Mouse (Mus musculus) hindbrain, postnatal 0 days (tissue): ENCODE measurements around the gene Rnaseh1. TPM values are rescaled to one million over a fixed set of nuclear protein-coding genes. Genes with fewer than 3 reads are reported as not detected.

Experiments used
- ATAC-seq: fragments of 200-750 bp; cut with Nextera tagmentation; 2 replicates; pipeline ENCODE4 v1.8.0; 2017; ENCODE audit warnings: mild to moderate bottlenecking, moderate TSS enrichment, moderate library complexity
- DNase-seq: peaks from one replicate; pipeline ENCODE4 v3.0.0-alpha.2; 2015; ENCODE audit warnings: low spot score
- H3K27ac ChIP-seq: fragments of 300-500 bp; sonication (generic); 2 replicates; pipeline ENCODE4 v1.5.1; 2014; ENCODE audit warnings: mild to moderate bottlenecking
- H3K27me3 ChIP-seq: fragments of 300-500 bp; sonication (generic); 2 replicates; pipeline ENCODE4 v1.6.1; 2014; ENCODE audit warnings: low read length, mixed read lengths; ENCODE audit not compliant: insufficient read depth
- H3K36me3 ChIP-seq: fragments of 300-500 bp; sonication (generic); 2 replicates; pipeline ENCODE4 v1.6.1; 2014; ENCODE audit warnings: low read length, mixed read lengths; ENCODE audit not compliant: insufficient read depth
- H3K4me1 ChIP-seq: fragments of 300-500 bp; sonication (generic); 2 replicates; pipeline ENCODE4 v1.6.1; 2014; ENCODE audit warnings: antibody characterized with exemption, low read length, mixed read lengths; ENCODE audit not compliant: insufficient read depth
- H3K4me2 ChIP-seq: fragments of 300-500 bp; sonication (generic); 2 replicates; pipeline ENCODE4 v1.6.1; 2014; ENCODE audit warnings: low read depth, mild to moderate bottlenecking, low read length, moderate library complexity, mixed read lengths
- H3K4me3 ChIP-seq: fragments of 300-500 bp; sonication (generic); 2 replicates; pipeline ENCODE4 v1.5.1; 2014; ENCODE audit warnings: low read length
- H3K9ac ChIP-seq: fragments of 300-500 bp; sonication (generic); replicated peaks from 2 replicates; pipeline ENCODE4 v1.6.1; 2014; ENCODE audit warnings: mild to moderate bottlenecking, low read length, moderate library complexity, mixed read lengths
- H3K9me3 ChIP-seq: fragments of 300-500 bp; sonication (generic); 2 replicates; pipeline ENCODE4 v1.6.1; 2016; ENCODE audit warnings: low read length, mixed read lengths
- CTCF ChIP-seq: IDR thresholded peaks from 2 replicates; pipeline ENCODE4 v1.5.1; 2016; ENCODE audit warnings: antibody characterized with exemption, control low read depth, low read depth
- WGBS: fragments of 180-500 bp; shearing (Covaris S2); extraction: QIAGEN DNeasy Blood & Tissue Kit; methylation state at CpG from one replicate; pipeline ENCODE4 v1.1.7; 2014; 5-methylcytosine and 5-hydroxymethylcytosine counted together
- polyA plus RNA-seq: library from polyadenylated mRNA; unstranded; fragments of >200 nt; fragmentation: Nextera tagmentation; extraction: Ambion mirVana; gene quantifications from 2 replicates; pipeline ENCODE4 v1.2.1, GENCODE M21; 2015
- total RNA-seq: library from RNA; depleted of rRNA; stranded (reverse); fragments of >200 nt; gene quantifications from 2 replicates; pipeline ENCODE4 v1.2.3, GENCODE M21; 2014

The Rnaseh1 gene
- total and polyA plus RNA-seq, 2 experiments from 2014 or later = 7.4 to 12.7 TPM

DNA sequence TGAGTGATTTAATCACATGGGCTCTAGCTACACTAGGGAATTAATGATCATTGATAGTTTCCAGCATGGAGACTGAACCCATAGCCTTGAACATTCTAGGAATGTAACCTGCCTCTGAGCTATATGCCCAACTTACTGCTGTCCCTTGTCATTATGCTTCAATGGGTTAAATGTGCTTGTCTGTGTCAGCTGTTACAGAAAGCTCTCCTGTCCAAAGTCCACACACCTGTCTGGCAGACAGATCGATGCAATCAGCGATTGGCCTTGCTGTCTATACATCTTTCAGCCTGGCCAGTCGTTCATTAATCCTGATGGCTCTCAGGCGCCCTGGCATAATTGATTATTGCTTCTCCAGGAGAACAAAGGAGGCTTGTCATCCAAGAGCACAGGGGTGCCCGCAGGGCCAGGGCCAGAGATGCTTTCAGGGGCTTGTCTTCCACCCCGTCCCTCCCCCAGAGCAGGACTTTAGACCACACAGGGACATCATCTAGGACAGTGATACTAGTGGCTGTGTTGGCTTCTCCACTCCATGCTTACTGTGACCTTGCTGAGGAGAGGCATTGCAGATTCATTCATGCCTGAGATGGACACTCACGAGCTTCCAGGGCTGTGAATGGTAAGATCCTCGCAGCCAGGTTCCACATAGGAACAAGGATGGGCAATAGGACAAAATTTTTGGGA lies 36.9 kb downstream of the Rnaseh1 start:
- Histone ChIP-seq H3K27me3 (no peaks in the 10 kb centered on the region), H3K27ac (no peak overlapping the region), H3K4me2 (no peak overlapping the region), H3K4me3 (no peak overlapping the region), H3K9ac (no peak overlapping the region), H3K4me1 (no peaks in the 10 kb centered on the region), H3K36me3 (peaks cover 11% of the 10 kb centered on the region), H3K9me3 (no peaks in the 10 kb centered on the region)
- DNase-seq (no peak), ATAC-seq (no peak)
- WGBS = 50% methylated on average over 8 of the region's 8 CpGs
- no peak for TF ChIP-seq CTCF

DNA sequence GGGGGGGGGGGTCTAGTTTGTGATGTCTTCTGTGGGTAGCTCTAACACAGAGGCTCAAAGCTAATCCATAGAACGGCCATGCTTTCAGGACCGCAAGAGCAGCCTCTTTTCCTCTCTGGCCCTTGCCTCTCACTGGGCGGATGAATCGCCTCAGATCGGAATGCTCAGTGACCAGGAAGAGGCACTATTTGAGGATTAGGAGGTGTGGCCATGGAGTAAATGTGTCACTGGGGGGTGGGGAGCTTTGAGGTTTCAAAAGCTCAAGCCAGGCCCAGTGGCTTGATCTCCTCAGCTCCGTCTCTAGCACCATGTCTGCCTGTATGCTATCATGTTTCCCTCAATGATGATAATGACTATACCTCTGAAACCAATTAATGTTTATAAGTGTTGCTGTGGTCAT lies 39.6 kb downstream of the Rnaseh1 start:
- WGBS = 88% methylated on average over 6 of the region's 6 CpGs
- Histone ChIP-seq H3K9ac (no peak overlapping the region), H3K27ac (no peak overlapping the region), H3K27me3 (no peaks in the 10 kb centered on the region), H3K36me3 (peaks cover 17% of the 10 kb centered on the region), H3K4me1 (no peaks in the 10 kb centered on the region), H3K9me3 (no peaks in the 10 kb centered on the region), H3K4me2 (no peak overlapping the region), H3K4me3 (no peak overlapping the region)
- no peak for ATAC-seq
- no peak for TF ChIP-seq CTCF
- DNase-seq = no peak

GRCm38 (mm10) chr12:28690730-28691129 lies 41.3 kb downstream of the Rnaseh1 start:
- WGBS = 89% methylated on average over 7 of the region's 7 CpGs
- peaks cover 17% of the 10 kb centered on the region for H3K36me3 ChIP-seq
- no peak for ATAC-seq

GRCm38 (mm10) chr12:28693738-28694137 lies 44.3 kb downstream of the Rnaseh1 start:
- Histone ChIP-seq H3K9ac (no peak overlapping the region), H3K27me3 (no peaks in the 10 kb centered on the region), H3K4me1 (no peaks in the 10 kb centered on the region), H3K36me3 (peaks cover 17% of the 10 kb centered on the region), H3K4me2 (no peak overlapping the region), H3K4me3 (no peak overlapping the region), H3K9me3 (no peaks in the 10 kb centered on the region), H3K27ac (no peak overlapping the region)
- TF ChIP-seq CTCF = no peak
- DNase-seq = no peak
- no peak for ATAC-seq
- 85% methylated on average over 3 of the region's 3 CpGs for whole genome bisulfite sequencing

More at GRCm38 (mm10) chr12:28690730-28691129, 41.3 kb downstream of the Rnaseh1 start:
- Histone ChIP-seq H3K27me3 (no peaks in the 10 kb centered on the region), H3K27ac (no peak overlapping the region), H3K9me3 (no peaks in the 10 kb centered on the region), H3K9ac (no peak overlapping the region), H3K4me1 (no peaks in the 10 kb centered on the region), H3K4me3 (no peak overlapping the region), H3K4me2 (no peak overlapping the region)
- no peak for TF ChIP-seq CTCF
- DNase-seq = no peak

GRCm38 (mm10) chr12:28694231-28694630 lies 44.8 kb downstream of the Rnaseh1 start:
- Histone ChIP-seq H3K4me2 (no peak overlapping the region), H3K36me3 (peaks cover 17% of the 10 kb centered on the region), H3K4me1 (no peaks in the 10 kb centered on the region), H3K4me3 (no peak overlapping the region), H3K9ac (no peak overlapping the region), H3K9me3 (no peaks in the 10 kb centered on the region), H3K27me3 (no peaks in the 10 kb centered on the region), H3K27ac (no peak overlapping the region)
- no peak for ATAC-seq
- WGBS = 84% methylated on average over 2 of the region's 2 CpGs
- DNase-seq = no peak
- no peak for TF ChIP-seq CTCF

DNA sequence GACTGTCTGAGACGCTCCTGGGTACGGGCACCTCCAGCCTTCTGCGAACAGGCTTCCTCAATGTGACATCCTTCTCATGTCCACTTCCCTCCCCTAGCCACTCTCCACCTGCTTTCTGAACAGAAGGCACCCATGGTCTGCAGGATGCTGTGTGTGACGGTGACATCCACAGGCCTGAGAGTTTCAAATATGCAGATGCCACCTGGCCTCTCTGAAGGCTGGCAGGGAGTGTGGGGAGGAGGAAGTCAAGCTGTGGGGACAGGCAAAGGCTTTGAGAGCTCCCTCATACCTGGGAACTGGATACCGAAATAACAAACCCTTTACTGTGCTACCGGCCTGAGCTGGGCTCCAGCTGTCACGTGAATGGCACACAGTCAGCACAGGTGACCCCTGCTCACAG lies 45.4 kb downstream of the Rnaseh1 start:
- H3K4me2 ChIP-seq = no peak overlapping the region
- no peak for ATAC-seq
- H3K27me3 ChIP-seq = no peaks in the 10 kb centered on the region
- no peak overlapping the region for H3K27ac ChIP-seq
- H3K4me1 ChIP-seq = no peaks in the 10 kb centered on the region
- WGBS = 84% methylated on average over 7 of the region's 7 CpGs
- no peaks in the 10 kb centered on the region for H3K9me3 ChIP-seq
- no peak overlapping the region for H3K4me3 ChIP-seq
- no peak for TF ChIP-seq CTCF
- peaks cover 17% of the 10 kb centered on the region for H3K36me3 ChIP-seq
- no peak overlapping the region for H3K9ac ChIP-seq
- no peak for DNase-seq

- H3K9ac ChIP-seq = no peak overlapping the region
- peaks cover 4% of the 10 kb centered on the region; the same call in 1 of the 2 replicates for H3K4me1 ChIP-seq
- no peaks in the 10 kb centered on the region for H3K27me3 ChIP-seq
- no peak overlapping the region for H3K4me2 ChIP-seq
- no peak for TF ChIP-seq CTCF
- no peak for DNase-seq
- no peaks in the 10 kb centered on the region for H3K36me3 ChIP-seq
- WGBS = 67% methylated on average over 14 of the region's 14 CpGs
- H3K9me3 ChIP-seq = no peaks in the 10 kb centered on the region
- ATAC-seq = no peak
- no peak overlapping the region for H3K4me3 ChIP-seq
- no peak overlapping the region for H3K27ac ChIP-seq
Measured at GRCm38 (mm10) chr12:28697821-28698595, 48.6 kb downstream of the Rnaseh1 start.
